Mouse (Mus musculus): ENCODE data around the gene Nfib. TPM values are rescaled to one million over a fixed set of nuclear protein-coding genes. Genes with fewer than 3 reads are reported as not detected.

The Nfib gene
- polyA plus RNA-seq, 1 experiment from 2014 or later = 60.0 TPM

GRCm38 (mm10) chr4:82517311-82517710 lies 188.2 kb downstream of the Nfib start:
- H3K9me3 ChIP-seq (replicated peaks) = no peaks in the 10 kb centered on the region
- no peak overlapping the region for H3K4me2 ChIP-seq
- no peaks in the 10 kb centered on the region for H3K27me3 ChIP-seq
- H3K4me1 ChIP-seq (replicated peaks) = peaks cover 6% of the 10 kb centered on the region
- H3K27ac ChIP-seq = no peak overlapping the region; the same call in 1 of the 2 replicates
- H3K36me3 ChIP-seq = no peaks in the 10 kb centered on the region
- ATAC-seq (replicated peaks; ENCODE audit: insufficient number of reproducible peaks, insufficient read depth, low FRiP score, low read depth) = no peak
- 47% methylated on average over 7 of the region's 7 CpGs for WGBS
- no peak overlapping the region for H3K4me3 ChIP-seq
- H3K9ac ChIP-seq = no peak overlapping the region

GRCm38 (mm10) chr4:82516211-82516795 lies 189.2 kb downstream of the Nfib start:
- Histone ChIP-seq H3K9ac (no peak overlapping the region), H3K36me3 (no peaks in the 10 kb centered on the region), H3K4me1 (replicated peaks) (peaks cover 6% of the 10 kb centered on the region), H3K4me3 (no peak overlapping the region), H3K9me3 (replicated peaks) (no peaks in the 10 kb centered on the region), H3K4me2 (no peak overlapping the region), H3K27ac (no peak overlapping the region), H3K27me3 (no peaks in the 10 kb centered on the region)
- ATAC-seq (replicated peaks; ENCODE audit: insufficient number of reproducible peaks, insufficient read depth, low FRiP score, low read depth) = no peak
- WGBS = 74% methylated on average over 6 of the region's 6 CpGs

GRCm38 (mm10) chr4:82514921-82515320 lies 190.6 kb downstream of the Nfib start:
- 73% methylated on average over 8 of the region's 8 CpGs for WGBS
- H3K4me2 ChIP-seq = no peak overlapping the region
- no peak for ATAC-seq (replicated peaks; ENCODE audit: insufficient number of reproducible peaks, insufficient read depth, low FRiP score, low read depth)
- H3K4me1 ChIP-seq (replicated peaks) = peaks cover 15% of the 10 kb centered on the region
- no peak overlapping the region for H3K9ac ChIP-seq
- no peaks in the 10 kb centered on the region for H3K36me3 ChIP-seq
- no peaks in the 10 kb centered on the region for H3K9me3 ChIP-seq (replicated peaks)
- no peak overlapping the region for H3K27ac ChIP-seq
- no peak overlapping the region for H3K4me3 ChIP-seq
- H3K27me3 ChIP-seq = no peaks in the 10 kb centered on the region

GRCm38 (mm10) chr4:82514373-82514772 lies 191.2 kb downstream of the Nfib start:
- H3K9ac ChIP-seq = no peak overlapping the region
- 66% methylated on average over 1 of the region's 1 CpGs for WGBS
- H3K27ac ChIP-seq = no peak overlapping the region
- peaks cover 20% of the 10 kb centered on the region for H3K4me1 ChIP-seq (replicated peaks)
- H3K4me2 ChIP-seq = peak overlapping the region; percentile 87; the same call in 1 of the 2 replicates
- H3K9me3 ChIP-seq (replicated peaks) = no peaks in the 10 kb centered on the region
- no peak for ATAC-seq (replicated peaks; ENCODE audit: insufficient number of reproducible peaks, insufficient read depth, low FRiP score, low read depth)
- H3K4me3 ChIP-seq = no peak overlapping the region
- no peaks in the 10 kb centered on the region for H3K27me3 ChIP-seq
- H3K36me3 ChIP-seq = no peaks in the 10 kb centered on the region

- Histone ChIP-seq H3K4me3 (peak overlapping the region; percentile 58), H3K9ac (peak overlapping the region; percentile 50), H3K4me1 (replicated peaks) (peaks cover 24% of the 10 kb centered on the region), H3K4me2 (peak overlapping the region; percentile 87), H3K27ac (peak overlapping the region; percentile 97), H3K9me3 (replicated peaks) (no peaks in the 10 kb centered on the region), H3K36me3 (no peaks in the 10 kb centered on the region), H3K27me3 (no peaks in the 10 kb centered on the region)
- 2% methylated on average over 14 of the region's 14 CpGs for WGBS
- no peak for ATAC-seq (replicated peaks; ENCODE audit: insufficient number of reproducible peaks, insufficient read depth, low FRiP score, low read depth)
Measured at GRCm38 (mm10) chr4:82513426-82513750, 192.2 kb downstream of the Nfib start.

GRCm38 (mm10) chr4:82512743-82513425 lies 192.7 kb downstream of the Nfib start:
- peaks cover 24% of the 10 kb centered on the region for H3K4me1 ChIP-seq (replicated peaks)
- peak; percentile 97 for ATAC-seq (replicated peaks; ENCODE audit: insufficient number of reproducible peaks, insufficient read depth, low FRiP score, low read depth)

GRCm38 (mm10) chr4:82512335-82512734 lies 193.2 kb downstream of the Nfib start:
- no peak for ATAC-seq (replicated peaks; ENCODE audit: insufficient number of reproducible peaks, insufficient read depth, low FRiP score, low read depth)
- Histone ChIP-seq H3K27ac (peak overlapping the region; percentile 97), H3K9ac (peak overlapping the region; percentile 73), H3K36me3 (no peaks in the 10 kb centered on the region), H3K9me3 (replicated peaks) (no peaks in the 10 kb centered on the region), H3K4me1 (replicated peaks) (peaks cover 24% of the 10 kb centered on the region), H3K27me3 (no peaks in the 10 kb centered on the region), H3K4me3 (peak overlapping the region; percentile 58), H3K4me2 (peak overlapping the region; percentile 87)
- WGBS = 3% methylated on average over 13 of the region's 13 CpGs

More at GRCm38 (mm10) chr4:82512743-82513425, 192.7 kb downstream of the Nfib start:
- Histone ChIP-seq H3K4me2 (peak overlapping the region; percentile 87), H3K9ac (peak overlapping the region; percentile 73), H3K9me3 (replicated peaks) (no peaks in the 10 kb centered on the region), H3K27me3 (no peaks in the 10 kb centered on the region), H3K27ac (peak overlapping the region; percentile 97), H3K4me3 (peak overlapping the region; percentile 58), H3K36me3 (no peaks in the 10 kb centered on the region)
- under 1% methylated on average over 54 of the region's 63 CpGs for WGBS

- no peaks in the 10 kb centered on the region for H3K27me3 ChIP-seq
Measured at GRCm38 (mm10) chr4:82511524-82511923, 194.0 kb downstream of the Nfib start.

GRCm38 (mm10) chr4:82511001-82511513 lies 194.5 kb downstream of the Nfib start:
- Histone ChIP-seq H3K4me3 (peak overlapping the region; percentile 58), H3K27ac (peak overlapping the region; percentile 97), H3K4me2 (peak overlapping the region; percentile 87), H3K4me1 (replicated peaks) (peaks cover 22% of the 10 kb centered on the region), H3K9me3 (replicated peaks) (no peaks in the 10 kb centered on the region), H3K36me3 (no peaks in the 10 kb centered on the region), H3K9ac (peak overlapping the region; percentile 73), H3K27me3 (no peaks in the 10 kb centered on the region)
- no peak for ATAC-seq (replicated peaks; ENCODE audit: insufficient number of reproducible peaks, insufficient read depth, low FRiP score, low read depth)
- WGBS = 11% methylated on average over 16 of the region's 16 CpGs

More at GRCm38 (mm10) chr4:82511524-82511923, 194.0 kb downstream of the Nfib start:
- no peaks in the 10 kb centered on the region for H3K9me3 ChIP-seq (replicated peaks)
- H3K4me1 ChIP-seq (replicated peaks) = peaks cover 22% of the 10 kb centered on the region
- H3K9ac ChIP-seq = peak overlapping the region; percentile 73
- H3K27ac ChIP-seq = peak overlapping the region; percentile 97
- WGBS = 2% methylated on average over 8 of the region's 8 CpGs
- H3K4me3 ChIP-seq = peak overlapping the region; percentile 58
- ATAC-seq (replicated peaks; ENCODE audit: insufficient number of reproducible peaks, insufficient read depth, low FRiP score, low read depth) = no peak
- peak overlapping the region; percentile 87 for H3K4me2 ChIP-seq
- no peaks in the 10 kb centered on the region for H3K36me3 ChIP-seq

GRCm38 (mm10) chr4:82509771-82510170 lies 195.8 kb downstream of the Nfib start:
- peak overlapping the region; percentile 90 for H3K4me2 ChIP-seq
- H3K4me3 ChIP-seq = peak overlapping the region; percentile 82
- no peaks in the 10 kb centered on the region for H3K27me3 ChIP-seq
- 23% methylated on average over 4 of the region's 4 CpGs for WGBS
- peak overlapping the region; percentile 99 for H3K27ac ChIP-seq
- H3K9me3 ChIP-seq (replicated peaks) = no peaks in the 10 kb centered on the region
- H3K9ac ChIP-seq = peak overlapping the region; percentile 99
- peaks cover 22% of the 10 kb centered on the region for H3K4me1 ChIP-seq (replicated peaks)
- ATAC-seq (replicated peaks; ENCODE audit: insufficient number of reproducible peaks, insufficient read depth, low FRiP score, low read depth) = no peak
- no peaks in the 10 kb centered on the region for H3K36me3 ChIP-seq

GRCm38 (mm10) chr4:82509166-82509767 lies 196.3 kb downstream of the Nfib start:
- no peaks in the 10 kb centered on the region for H3K27me3 ChIP-seq
- H3K27ac ChIP-seq = peak overlapping the region; percentile 99
- H3K4me2 ChIP-seq = peak overlapping the region; percentile 90
- peaks cover 20% of the 10 kb centered on the region for H3K4me1 ChIP-seq (replicated peaks)
- peak overlapping the region; percentile 82 for H3K4me3 ChIP-seq
- no peaks in the 10 kb centered on the region for H3K36me3 ChIP-seq
- H3K9me3 ChIP-seq (replicated peaks) = no peaks in the 10 kb centered on the region
- 23% methylated on average over 2 of the region's 2 CpGs for WGBS
- H3K9ac ChIP-seq = peak overlapping the region; percentile 99
- ATAC-seq (replicated peaks; ENCODE audit: insufficient number of reproducible peaks, insufficient read depth, low FRiP score, low read depth) = no peak

Measured in heart, embryonic 15.5 days (tissue).